Mouse (Mus musculus) layer of hippocampus, adult 18-20 months (tissue): ENCODE measurements around the gene Cd53. TPM values are rescaled to one million over a fixed set of nuclear protein-coding genes. Genes with fewer than 3 reads are reported as not detected.

ENCODE experiments used
- DNase-seq, 2 experiments: peaks; one replicate each; pipeline ENCODE4 v3.0.0; 2022; ENCODE audit warnings: low spot score in 2 of 2
- long read RNA-seq: library from polyadenylated mRNA; stranded (forward); transcript quantifications from one replicate; pipeline ENCODE4 v2.0.0, GENCODE M21; 2021
- total RNA-seq, 2 experiments: library from RNA; stranded (reverse); gene quantifications; 2 replicates each; pipeline ENCODE4 v1.2.3; 2021

Cd53 gene
- total RNA-seq = 10 to 100 TPM in 1 of 2 experiments, 1 to 10 TPM in 1; 9.3 to 10.0 TPM
- long read RNA-seq, transcript Cd53-201 (8 exons, 1,742 nt) = major isoform, 6 of 6 reads
- long read RNA-seq, partial matches to known transcripts = 0 of 6 reads
- long read RNA-seq, other reads (novel, unspliced or antisense) = 0 of 6 reads

DNA sequence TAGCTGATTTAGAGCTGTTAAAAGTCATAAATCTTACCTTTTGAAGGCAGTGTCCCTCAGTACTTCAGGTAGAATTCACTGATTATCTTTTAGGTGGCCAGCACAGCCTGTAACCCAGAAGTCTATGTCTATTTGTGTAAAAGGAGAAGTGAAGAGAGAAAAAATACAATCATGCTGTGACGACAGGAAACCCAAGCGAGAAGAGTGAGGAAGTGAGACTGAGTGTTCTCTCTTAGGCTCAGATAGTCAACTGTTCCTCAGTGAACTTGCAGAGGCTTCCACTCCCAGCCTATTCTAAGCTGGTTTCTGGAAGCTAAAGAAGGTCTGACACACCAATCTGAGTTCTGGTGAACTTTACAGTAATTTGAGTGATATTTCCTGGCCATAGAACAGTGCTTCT lies at the start of gene Cd53:
Gene Cd53 (minus strand): TSS at position 220 of the 400 bp plus-strand sequence.
- DNase-seq = no peak

DNA sequence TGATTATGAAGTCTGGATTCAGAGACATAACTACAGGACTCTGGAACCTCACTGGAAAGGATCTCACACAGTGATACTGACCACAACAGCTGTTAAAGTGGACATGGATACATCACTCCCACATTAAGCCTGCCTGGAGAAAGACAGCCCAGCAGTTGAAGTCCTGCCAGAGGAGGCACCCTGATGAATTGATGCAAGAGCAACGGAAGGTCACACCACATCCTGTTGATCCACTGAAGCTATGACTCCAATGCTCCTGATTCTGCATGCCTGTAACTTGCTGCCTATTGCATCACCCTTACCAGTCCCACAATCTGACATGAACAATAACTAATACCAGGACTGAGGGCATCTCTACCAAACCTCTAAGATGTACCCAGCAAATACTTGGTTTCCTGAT lies 42.2 kb upstream of the Cd53 start:
- no peak for DNase-seq

DNA sequence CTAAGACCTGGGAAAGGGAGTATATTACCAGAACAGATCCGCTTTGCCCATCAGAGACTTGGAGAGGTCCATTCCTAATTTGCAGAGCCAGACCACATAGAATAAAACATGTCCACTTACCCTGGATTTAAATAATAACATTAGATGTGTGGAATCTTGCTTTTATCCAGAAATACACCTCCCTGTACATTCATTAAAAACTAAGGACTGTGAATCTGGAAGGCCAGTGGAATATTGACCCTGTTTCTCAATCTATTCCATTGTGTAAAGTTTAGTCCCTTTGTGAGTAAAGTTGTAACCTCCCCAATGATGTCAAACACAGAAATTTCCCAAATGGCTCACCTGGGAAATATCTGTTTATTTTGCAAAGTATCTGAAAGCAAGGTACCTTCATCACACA lies 36.2 kb upstream of the Cd53 start, which contains the start of gene Olfr266:
Gene Olfr266 (minus strand): TSS at position 101 of the 400 bp plus-strand sequence.
- no peak for DNase-seq

DNA sequence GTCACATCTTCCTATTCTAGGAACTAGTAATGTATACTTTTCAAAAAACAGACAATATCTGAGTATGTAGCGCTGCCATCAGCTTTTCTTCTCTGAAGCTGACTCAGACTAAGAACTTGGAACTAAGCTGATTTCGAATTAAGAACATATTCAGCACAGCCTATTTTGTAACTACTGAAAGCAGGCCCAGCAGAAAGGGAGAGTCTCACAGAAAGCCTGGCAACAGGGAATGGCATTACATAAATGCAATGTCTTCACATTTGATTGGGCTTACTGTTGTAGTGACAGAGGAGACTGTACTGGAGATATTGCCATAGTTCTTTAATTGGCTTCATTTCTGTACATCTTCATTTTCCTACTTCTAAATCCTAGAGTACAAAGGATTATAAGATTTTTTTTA lies 27.7 kb upstream of the Cd53 start:
- DNase-seq = no peak

DNA sequence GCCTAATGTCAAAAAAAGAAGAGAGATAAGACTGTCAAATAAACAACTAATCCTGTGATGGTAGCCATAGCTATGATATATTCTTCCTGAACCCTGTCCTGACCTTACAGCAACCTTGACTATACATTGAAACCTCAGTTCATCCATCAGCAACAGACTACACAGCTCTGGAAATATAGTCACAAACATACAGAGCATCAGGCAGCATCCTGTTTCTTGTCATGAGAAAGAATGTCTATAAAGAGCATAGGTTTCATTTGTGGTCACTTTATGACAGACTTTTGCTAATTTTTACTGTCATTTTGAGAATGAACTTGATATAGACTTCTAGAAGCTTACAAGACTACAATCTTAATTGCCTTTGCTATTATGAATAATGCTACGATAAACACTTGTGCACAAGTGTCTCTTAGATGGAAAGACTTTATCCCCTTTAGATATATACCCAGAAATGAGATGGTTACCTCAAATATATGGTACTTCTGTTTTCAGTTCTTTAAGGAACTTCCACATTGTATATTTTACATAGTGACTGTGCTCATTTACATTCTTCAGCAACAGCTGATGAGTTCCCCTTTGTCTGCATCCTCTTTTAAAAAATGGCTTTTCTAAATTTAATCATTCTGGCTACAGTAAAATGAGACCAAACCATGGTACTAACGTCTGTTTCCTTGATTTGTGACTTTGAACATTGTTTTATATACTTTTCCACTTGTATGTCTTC lies 19.2 kb upstream of the Cd53 start:
- no peak for DNase-seq

DNA sequence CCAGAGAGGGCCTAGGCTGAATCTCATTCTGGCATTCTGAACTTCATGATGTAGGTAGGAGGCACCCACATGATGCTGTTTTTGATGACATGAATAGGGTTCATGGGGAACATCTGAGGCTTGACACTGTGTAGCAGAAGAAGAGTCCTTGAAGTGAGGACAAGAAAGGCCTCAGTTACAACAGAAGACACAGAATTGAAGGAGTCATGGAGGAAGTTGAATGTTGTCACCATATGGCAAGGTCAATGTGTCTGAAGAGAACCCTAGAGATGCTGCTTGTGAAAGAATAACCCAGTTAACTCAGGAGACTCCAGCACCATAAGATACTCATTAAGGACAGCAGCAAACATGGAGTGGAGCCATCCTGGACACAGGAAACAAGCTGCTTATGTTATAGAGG lies 8.1 kb upstream of the Cd53 start:
- DNase-seq = no peak

DNA sequence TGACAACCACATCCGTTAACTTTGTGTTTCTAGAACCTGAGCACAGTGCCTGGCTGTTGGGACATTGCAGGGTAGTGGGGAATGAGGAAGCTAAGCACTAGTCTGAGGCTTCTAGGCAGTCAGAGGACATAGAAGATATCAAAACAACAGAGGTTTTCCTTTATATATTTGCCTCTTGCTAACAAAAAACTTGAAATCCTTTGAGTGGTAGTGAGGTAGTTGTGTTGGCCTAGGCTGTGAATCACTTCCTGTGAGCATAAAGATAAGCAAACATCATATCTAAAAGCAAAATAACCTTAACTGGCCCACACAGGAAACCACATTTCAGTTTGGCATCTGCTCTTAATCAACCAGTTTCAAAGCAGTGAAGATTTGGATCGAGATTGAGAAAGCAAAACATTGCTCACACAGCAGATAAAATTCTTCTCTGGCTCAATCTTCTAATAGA lies 1.5 kb downstream of the Cd53 start:
- no peak for DNase-seq

DNA sequence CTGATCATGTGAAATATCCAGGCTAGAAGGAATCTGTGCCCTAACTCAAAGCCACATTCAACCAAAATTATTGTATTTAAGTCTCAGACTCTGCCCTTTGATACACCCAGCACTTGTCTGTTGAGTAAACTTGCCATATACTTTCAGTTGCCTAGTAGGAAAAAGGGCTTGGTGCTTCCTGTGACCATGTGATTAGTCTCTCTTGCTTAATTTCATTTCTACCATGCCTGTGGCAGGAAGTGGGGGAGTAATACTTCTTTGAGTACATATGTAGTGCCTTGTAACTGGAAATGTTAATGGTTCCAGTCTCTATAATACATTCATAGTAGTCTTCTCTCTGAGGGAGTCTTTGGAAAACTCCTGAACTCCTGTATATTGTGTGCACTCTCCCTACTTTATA lies 2.0 kb downstream of the Cd53 start:
- DNase-seq = no peak

DNA sequence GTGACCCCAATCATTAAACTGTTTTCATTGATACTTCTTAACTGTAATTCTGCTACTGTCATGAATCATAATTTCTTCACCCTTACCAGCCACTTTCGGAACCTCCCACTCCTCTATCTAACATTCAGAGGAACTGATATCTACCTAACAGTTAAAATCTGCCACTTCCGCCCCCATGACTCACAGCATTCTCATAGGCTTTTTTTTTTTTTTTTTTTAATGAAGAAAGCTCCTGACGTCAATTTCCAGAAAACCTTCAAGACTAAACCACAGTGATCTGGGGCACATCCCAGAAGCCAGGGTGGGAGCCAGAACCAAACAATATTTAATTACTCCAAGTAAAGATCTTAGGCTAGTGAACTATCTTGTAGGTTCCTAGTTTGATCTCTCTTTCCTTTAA lies 4.8 kb downstream of the Cd53 start:
- DNase-seq = no peak

DNA sequence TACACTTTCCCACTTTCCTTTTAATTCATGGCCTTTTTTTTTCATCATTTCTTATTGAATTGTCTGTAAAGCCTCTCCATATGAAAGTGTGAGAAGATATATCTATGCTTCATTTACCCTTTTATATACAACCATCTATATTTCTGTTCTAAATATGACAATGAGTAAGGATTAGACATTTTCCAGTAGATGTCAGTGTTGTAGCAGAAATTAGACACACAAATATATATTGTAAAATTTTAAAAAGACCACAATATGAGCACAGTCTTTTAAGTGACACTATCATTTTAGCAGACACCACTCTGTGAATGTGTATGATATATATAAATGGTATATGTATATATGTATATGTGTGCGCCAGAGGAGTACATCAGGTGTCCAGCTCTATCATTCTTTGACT lies 18.1 kb downstream of the Cd53 start:
- no peak for DNase-seq

DNA sequence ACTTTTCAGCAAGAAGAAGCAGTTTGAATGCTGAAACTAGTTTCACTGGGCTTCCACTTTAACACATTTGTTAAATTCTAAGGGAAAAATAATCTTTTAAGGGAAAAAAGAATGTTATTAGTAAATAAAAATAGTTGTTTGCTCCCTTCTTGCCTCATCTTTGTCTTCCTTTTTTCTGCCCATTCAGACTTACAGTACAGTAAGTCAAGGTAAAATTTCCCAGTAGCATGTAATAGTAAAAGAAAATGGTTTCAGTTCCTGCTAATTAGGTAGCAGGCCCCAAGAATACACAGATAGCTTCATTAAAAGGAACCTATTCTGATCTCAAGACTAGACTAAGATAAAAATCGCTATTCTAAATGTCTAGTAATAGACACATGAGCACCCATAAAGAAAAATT lies 34.1 kb downstream of the Cd53 start:
- DNase-seq = no peak

DNA sequence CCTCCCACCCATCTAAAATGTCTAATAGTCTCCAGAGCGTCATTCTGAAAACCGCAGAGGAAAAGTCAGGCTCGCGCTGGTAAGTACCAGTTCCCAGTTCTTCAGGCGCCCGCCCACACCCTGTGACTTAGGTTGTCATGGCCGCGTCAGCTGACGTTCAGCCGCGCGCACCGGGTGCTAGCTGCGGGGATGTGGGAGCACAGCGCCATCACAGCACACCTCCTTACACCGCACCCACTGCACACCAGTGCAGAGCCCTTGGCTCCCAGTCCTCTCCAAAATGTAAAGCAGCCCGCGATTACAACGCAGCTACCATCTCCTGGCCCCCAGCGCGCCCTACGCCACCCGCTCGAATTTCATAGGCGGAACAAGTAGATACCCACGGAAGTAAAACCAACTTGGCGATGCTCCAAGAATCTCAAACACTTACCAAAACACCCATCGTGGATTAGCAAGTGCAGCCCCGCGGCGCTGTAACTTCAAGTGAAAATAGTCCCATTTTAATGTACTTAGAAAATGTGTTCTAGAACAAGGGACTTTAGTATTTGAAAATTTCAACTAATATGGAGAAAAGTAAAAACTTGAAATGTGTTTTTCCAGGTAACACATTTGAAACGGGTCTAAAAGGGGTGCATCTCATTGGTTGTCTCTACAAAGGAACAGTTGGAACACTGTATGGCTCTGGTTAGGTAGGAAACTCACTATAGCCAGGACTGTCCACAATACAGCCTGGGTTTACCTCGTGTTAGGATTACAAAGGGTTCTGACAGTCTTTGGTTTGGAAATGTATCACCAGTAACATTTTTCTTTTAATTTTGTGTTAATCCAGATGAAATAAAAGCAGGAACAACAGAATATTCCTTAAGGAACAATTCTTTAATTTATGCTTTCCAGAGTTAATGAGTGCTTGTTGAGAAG lies 67.7 kb downstream of the Cd53 start:
- peak; percentile 85 to 93 for DNase-seq

DNA sequence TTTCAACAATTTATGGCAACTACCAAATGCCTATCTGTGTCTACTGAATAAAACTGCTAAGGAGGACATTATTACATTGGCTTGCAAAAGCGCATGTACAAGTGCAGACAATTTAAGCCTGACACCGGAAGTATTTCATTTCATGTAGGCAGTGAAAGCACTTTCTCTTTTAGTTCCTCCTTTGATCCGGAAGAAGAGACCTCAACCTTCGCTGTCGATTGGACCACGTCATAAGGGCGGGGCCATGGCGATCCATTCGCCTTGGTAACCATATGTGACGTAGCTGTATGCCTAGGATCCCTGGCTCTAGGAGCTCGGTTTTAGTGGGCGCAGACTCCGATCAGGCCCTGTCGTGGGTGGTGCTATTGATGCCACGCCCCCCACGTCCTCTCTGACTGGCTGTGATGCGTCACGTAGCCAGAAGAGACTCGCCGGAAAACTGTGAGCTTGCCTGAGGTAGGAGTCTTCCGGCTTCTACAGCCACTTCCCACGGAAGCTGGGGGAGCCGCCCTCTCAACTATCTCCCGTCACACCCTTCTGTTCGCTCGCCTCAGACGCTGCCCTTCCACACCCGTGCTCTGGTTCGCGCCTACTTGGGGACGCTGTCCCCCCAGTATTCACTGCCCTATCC lies 68.4 kb downstream of the Cd53 start:
- DNase-seq = peak; percentile 97 to 98

Other genes starting within 250 kb of the Cd53 start
- 10 to 100 TPM; 29.5 to 29.8 TPM for gene Dram2, start 242.4 kb downstream of the Cd53 start, total RNA-seq
- gene Cept1, start 242.3 kb downstream of the Cd53 start, total RNA-seq = 10 to 100 TPM; 45.5 to 45.9 TPM
- 10 to 100 TPM; 22.9 to 23.7 TPM for gene Lrif1, start 105.2 kb downstream of the Cd53 start, total RNA-seq
- not detected for gene Olfr266, start 36.1 kb upstream of the Cd53 start, total RNA-seq
- gene Kcna3, start 246.0 kb upstream of the Cd53 start, total RNA-seq = 10 to 100 TPM; 21.6 to 26.7 TPM